Mouse (Mus musculus): ENCODE measurements around the gene Drc1. TPM values are rescaled to one million over a fixed set of nuclear protein-coding genes. Genes with fewer than 3 reads are reported as not detected.

Gene Drc1
- polyA plus RNA-seq (2014; fragmentation: Nextera tagmentation; extraction: Ambion mirVana): 0.23 and 0.24 TPM in 2 replicates

DNA sequence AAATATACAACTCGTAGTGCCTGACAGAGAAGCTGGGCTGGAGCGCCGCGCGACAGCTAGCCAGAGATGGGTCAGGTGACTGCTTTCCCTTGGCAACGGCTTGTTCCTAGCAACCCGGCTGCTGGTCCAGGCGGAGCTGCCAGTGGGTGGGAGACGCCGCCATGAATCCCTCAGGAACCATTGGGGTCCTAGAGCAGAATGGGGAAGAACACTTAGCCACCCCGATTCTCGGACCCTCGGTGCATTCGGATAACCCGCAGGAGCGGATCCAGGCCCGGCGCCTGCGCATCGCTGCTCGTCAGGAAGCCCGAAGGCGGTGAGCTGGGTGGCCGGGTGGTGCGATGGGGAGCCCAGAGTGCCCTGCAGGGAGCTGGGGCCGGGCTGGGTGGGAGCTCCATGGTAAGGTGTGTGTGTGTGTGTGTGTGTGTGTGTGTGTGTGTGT is at the start of gene Drc1:
Gene Drc1, plus strand, starts transcription at position 98 of the 442 bp plus-strand sequence.
- no peaks in the 10 kb centered on the region for H3K27me3 ChIP-seq (ENCODE audit: control insufficient read depth, insufficient read depth, low read length)
- H3K9ac ChIP-seq (ENCODE audit: low read depth, low read length): peak within 1 kb of the TSS; percentile 52
- peak within 1 kb of the TSS; percentile 69 for H3K4me2 ChIP-seq (replicated peaks; ENCODE audit: low read depth, low read length)
- WGBS: 4% methylated on average over 26 of the region's 26 CpGs
- H3K4me1 ChIP-seq (ENCODE audit: control insufficient read depth, insufficient read depth, low read length): peaks cover 1% of the 10 kb centered on the region; the same call in 1 of the 2 replicates
- ATAC-seq (ENCODE audit: low FRiP score, low TSS enrichment): peak; percentile 84; the same call in 1 of the 2 replicates
- no peak within 1 kb of the TSS for H3K27ac ChIP-seq (ENCODE audit: low read depth, low read length)
- H3K36me3 ChIP-seq (ENCODE audit: control insufficient read depth, insufficient read depth, low read length): no peaks in the 10 kb centered on the region
- peaks cover 9% of the 10 kb centered on the region; the same call in 1 of the 2 replicates for H3K9me3 ChIP-seq (ENCODE audit: control insufficient read depth, low read length)
- H3K4me3 ChIP-seq (ENCODE audit: low read length): peak within 1 kb of the TSS; percentile 39

DNA sequence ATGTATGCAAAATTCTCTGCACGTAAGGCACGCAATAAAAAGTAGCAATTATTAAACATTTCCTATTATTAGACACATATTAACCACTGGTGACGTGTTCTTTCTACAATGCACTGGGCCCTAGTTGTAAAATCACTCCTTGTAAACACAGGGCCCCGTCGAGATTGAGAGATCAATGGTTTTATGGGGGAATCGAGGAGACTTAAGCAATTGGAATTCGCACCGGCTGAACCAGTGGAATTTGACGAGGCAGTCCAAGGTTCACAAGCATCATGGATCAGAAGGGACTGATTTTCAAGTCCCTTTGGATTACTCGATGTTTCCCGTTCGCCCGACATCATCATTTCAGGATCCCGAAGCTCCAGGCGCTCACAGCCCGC is 49.3 kb upstream of the Drc1 start:
- H3K27me3 ChIP-seq (ENCODE audit: control insufficient read depth, insufficient read depth, low read length): no peaks in the 10 kb centered on the region
- ATAC-seq (ENCODE audit: low FRiP score, low TSS enrichment): no peak
- H3K9me3 ChIP-seq (ENCODE audit: control insufficient read depth, low read length): peaks cover 7% of the 10 kb centered on the region; the same call in 1 of the 2 replicates
- peak overlapping the region; percentile 83 for H3K4me3 ChIP-seq (ENCODE audit: low read length)
- H3K9ac ChIP-seq (ENCODE audit: low read depth, low read length): peak overlapping the region; percentile 65; the same call in 1 of the 2 replicates
- peaks cover 4% of the 10 kb centered on the region; the same call in 1 of the 2 replicates for H3K36me3 ChIP-seq (ENCODE audit: control insufficient read depth, insufficient read depth, low read length)
- WGBS: 35% methylated on average over 16 of the region's 16 CpGs
- peaks cover 6% of the 10 kb centered on the region; the same call in 1 of the 2 replicates for H3K4me1 ChIP-seq (ENCODE audit: control insufficient read depth, insufficient read depth, low read length)
- peak overlapping the region; percentile 26 for H3K27ac ChIP-seq (ENCODE audit: low read depth, low read length)
- peak overlapping the region; percentile 82 for H3K4me2 ChIP-seq (replicated peaks; ENCODE audit: low read depth, low read length)

DNA sequence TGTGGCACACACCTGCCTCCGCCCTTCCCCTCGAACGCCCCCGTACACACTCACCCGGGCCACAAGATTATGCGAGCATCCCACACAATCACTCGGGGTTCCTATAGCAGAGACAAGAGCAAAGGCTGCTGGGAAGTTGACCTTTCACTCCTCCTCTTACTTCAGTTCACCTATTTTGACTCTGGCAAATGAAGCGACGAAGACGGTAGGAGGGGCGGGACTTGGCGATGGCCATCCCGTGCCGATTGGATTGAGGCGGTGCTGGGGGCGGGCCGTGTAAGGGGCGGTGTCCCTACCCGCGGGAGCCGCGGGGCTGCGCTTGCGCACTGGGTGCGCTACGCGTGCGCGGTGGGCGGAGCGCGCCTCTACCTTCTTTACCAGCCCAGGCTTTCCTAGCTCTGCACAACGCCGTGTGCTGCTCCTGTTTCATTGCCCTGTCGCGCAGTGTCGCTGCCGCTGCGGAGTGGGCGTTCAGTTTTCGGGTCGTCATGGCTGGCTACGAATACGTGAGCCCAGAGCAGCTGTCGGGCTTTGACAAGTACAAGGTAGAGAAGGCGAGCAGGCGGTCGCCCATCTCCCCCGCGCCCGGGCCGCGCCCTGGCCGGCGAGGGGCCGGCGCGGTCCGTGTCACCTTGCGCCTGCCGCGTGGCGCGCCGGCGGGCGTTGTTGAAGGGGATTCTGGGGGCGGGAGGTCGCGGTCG is 48.8 kb upstream of the Drc1 start, which contains the start of gene Selenoi:
Gene Selenoi, plus strand, starts transcription at position 311 of the 701 bp plus-strand sequence.
- H3K27ac ChIP-seq (ENCODE audit: low read depth, low read length): peak within 1 kb of the TSS; percentile 85
- WGBS: 1% methylated on average over 68 of the region's 71 CpGs

DNA sequence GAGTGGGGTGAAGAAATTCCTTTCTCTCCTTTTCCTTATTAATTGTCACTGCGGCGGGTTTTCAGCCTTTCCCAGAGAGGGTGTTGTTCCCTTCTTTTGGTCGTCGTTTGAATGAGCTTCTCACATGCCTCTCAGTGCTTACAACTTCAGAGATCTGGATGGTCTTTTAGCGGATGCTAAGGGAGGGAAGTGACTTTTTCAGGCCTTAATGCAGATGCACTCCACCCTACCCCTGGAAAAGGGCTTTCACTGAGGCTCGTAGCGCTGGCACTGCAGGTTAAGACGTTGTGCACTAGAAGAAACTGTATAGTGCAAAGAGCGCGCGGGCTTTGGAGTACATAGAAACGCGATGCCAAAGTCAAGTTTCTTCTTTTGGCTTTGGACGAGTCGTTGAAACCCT is 48.1 kb upstream of the Drc1 start:
- Histone ChIP-seq H3K9ac (ENCODE audit: low read depth, low read length) (peak overlapping the region; percentile 79), H3K4me1 (ENCODE audit: control insufficient read depth, insufficient read depth, low read length) (peaks cover 6% of the 10 kb centered on the region; the same call in 1 of the 2 replicates), H3K27ac (ENCODE audit: low read depth, low read length) (peak overlapping the region; percentile 85), H3K27me3 (ENCODE audit: control insufficient read depth, insufficient read depth, low read length) (no peaks in the 10 kb centered on the region), H3K36me3 (ENCODE audit: control insufficient read depth, insufficient read depth, low read length) (peaks cover 4% of the 10 kb centered on the region; the same call in 1 of the 2 replicates), H3K9me3 (ENCODE audit: control insufficient read depth, low read length) (peaks cover 7% of the 10 kb centered on the region; the same call in 1 of the 2 replicates), H3K4me3 (ENCODE audit: low read length) (peak overlapping the region; percentile 83), H3K4me2 (replicated peaks; ENCODE audit: low read depth, low read length) (peak overlapping the region; percentile 82)
- ATAC-seq (ENCODE audit: low FRiP score, low TSS enrichment): no peak
- WGBS: 1% methylated on average over 15 of the region's 15 CpGs

More for the DNA sequence above, 48.8 kb upstream of the Drc1 start, which contains the start of gene Selenoi:
- Histone ChIP-seq H3K9ac (ENCODE audit: low read depth, low read length) (peak within 1 kb of the TSS; percentile 79), H3K27me3 (ENCODE audit: control insufficient read depth, insufficient read depth, low read length) (no peaks in the 10 kb centered on the region), H3K36me3 (ENCODE audit: control insufficient read depth, insufficient read depth, low read length) (peaks cover 4% of the 10 kb centered on the region; the same call in 1 of the 2 replicates), H3K4me1 (ENCODE audit: control insufficient read depth, insufficient read depth, low read length) (peaks cover 6% of the 10 kb centered on the region; the same call in 1 of the 2 replicates), H3K9me3 (ENCODE audit: control insufficient read depth, low read length) (peaks cover 7% of the 10 kb centered on the region; the same call in 1 of the 2 replicates), H3K4me3 (ENCODE audit: low read length) (peak within 1 kb of the TSS; percentile 83), H3K4me2 (replicated peaks; ENCODE audit: low read depth, low read length) (peak within 1 kb of the TSS; percentile 82)
- peak; percentile 100 for ATAC-seq (ENCODE audit: low FRiP score, low TSS enrichment)

DNA sequence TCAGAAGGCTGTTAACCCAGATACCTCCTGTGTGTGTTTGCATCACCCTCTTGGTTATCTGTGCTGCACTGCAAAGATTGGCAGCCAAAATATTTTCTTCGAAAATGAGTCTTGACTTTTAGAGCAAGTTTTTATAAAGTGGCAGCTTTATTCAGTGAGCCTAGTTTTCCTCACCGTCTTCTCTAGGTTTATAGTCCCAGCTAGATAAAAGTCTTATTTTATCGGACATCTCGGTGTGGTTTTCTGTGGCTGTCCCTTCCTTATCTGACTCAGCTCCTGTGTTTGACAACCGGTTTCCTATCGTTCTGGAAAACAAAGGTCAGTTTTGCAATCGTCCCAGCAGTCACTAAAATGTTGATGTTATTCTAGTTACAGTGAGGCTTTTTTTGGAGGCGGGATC is 47.2 kb upstream of the Drc1 start:
- Histone ChIP-seq H3K9me3 (ENCODE audit: control insufficient read depth, low read length) (peaks cover 7% of the 10 kb centered on the region; the same call in 1 of the 2 replicates), H3K9ac (ENCODE audit: low read depth, low read length) (no peak overlapping the region), H3K4me2 (replicated peaks; ENCODE audit: low read depth, low read length) (peak overlapping the region; percentile 82), H3K27me3 (ENCODE audit: control insufficient read depth, insufficient read depth, low read length) (no peaks in the 10 kb centered on the region), H3K4me3 (ENCODE audit: low read length) (no peak overlapping the region; the same call in 1 of the 2 replicates), H3K36me3 (ENCODE audit: control insufficient read depth, insufficient read depth, low read length) (peaks cover 4% of the 10 kb centered on the region; the same call in 1 of the 2 replicates), H3K4me1 (ENCODE audit: control insufficient read depth, insufficient read depth, low read length) (peaks cover 6% of the 10 kb centered on the region; the same call in 1 of the 2 replicates), H3K27ac (ENCODE audit: low read depth, low read length) (no peak overlapping the region)
- WGBS: 63% methylated on average over 8 of the region's 8 CpGs
- ATAC-seq (ENCODE audit: low FRiP score, low TSS enrichment): no peak

DNA sequence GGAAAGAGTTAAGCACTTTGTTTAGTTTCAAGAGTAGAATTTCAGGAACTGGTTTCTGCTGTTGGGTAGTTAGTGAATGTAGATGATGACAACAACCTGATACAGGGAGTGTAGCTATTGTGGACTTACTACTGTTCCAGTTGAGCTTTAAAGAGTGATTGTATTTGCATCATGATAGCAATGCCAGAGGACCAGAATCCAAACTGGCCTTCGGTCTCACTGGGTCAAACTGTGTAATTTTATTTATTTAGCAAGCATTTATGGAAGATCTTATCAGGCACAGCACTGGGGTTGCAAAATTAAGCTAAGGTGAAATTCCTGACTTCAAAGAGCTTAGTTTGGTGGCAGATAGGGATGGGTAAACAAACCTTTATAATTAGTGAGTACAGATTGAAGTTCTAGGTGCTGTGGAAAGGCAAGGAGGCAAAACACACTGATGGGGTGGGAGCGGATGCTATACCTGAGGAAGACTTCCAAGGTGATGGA is 45.5 kb upstream of the Drc1 start:
- WGBS: 92% methylated on average over 2 of the region's 2 CpGs

DNA sequence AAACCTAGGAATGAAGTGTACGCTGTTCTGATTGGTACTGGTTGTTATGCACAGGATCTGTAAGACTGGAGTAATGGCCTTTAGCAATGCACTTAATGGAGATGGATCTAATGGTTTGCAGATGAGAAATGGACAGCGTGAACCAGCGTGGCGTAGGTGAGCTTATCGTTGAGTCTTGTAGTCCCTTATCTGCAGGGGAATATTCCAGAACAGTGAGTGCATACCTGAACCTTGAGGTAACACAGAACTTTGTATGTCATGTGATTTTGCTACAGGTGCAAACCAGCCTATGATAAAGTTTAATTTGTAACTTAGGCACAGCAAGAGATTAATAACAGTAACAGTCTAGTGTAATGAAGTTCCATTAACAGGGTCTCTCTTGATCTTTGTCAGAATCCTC is 42.7 kb upstream of the Drc1 start:
- H3K36me3 ChIP-seq (ENCODE audit: control insufficient read depth, insufficient read depth, low read length): no peaks in the 10 kb centered on the region
- no peak overlapping the region for H3K4me3 ChIP-seq (ENCODE audit: low read length)
- no peaks in the 10 kb centered on the region; the same call in 1 of the 2 replicates for H3K9me3 ChIP-seq (ENCODE audit: control insufficient read depth, low read length)
- H3K4me2 ChIP-seq (replicated peaks; ENCODE audit: low read depth, low read length): no peak overlapping the region
- H3K9ac ChIP-seq (ENCODE audit: low read depth, low read length): no peak overlapping the region
- H3K27me3 ChIP-seq (ENCODE audit: control insufficient read depth, insufficient read depth, low read length): no peaks in the 10 kb centered on the region
- peaks cover 9% of the 10 kb centered on the region; the same call in 1 of the 2 replicates for H3K4me1 ChIP-seq (ENCODE audit: control insufficient read depth, insufficient read depth, low read length)
- ATAC-seq (ENCODE audit: low FRiP score, low TSS enrichment): no peak
- WGBS: 95% methylated on average over 5 of the region's 5 CpGs
- H3K27ac ChIP-seq (ENCODE audit: low read depth, low read length): no peak overlapping the region

More for the DNA sequence above, 45.5 kb upstream of the Drc1 start:
- Histone ChIP-seq H3K9ac (ENCODE audit: low read depth, low read length) (no peak overlapping the region), H3K27ac (ENCODE audit: low read depth, low read length) (no peak overlapping the region), H3K27me3 (ENCODE audit: control insufficient read depth, insufficient read depth, low read length) (no peaks in the 10 kb centered on the region), H3K4me1 (ENCODE audit: control insufficient read depth, insufficient read depth, low read length) (peaks cover 6% of the 10 kb centered on the region; the same call in 1 of the 2 replicates), H3K4me3 (ENCODE audit: low read length) (no peak overlapping the region), H3K4me2 (replicated peaks; ENCODE audit: low read depth, low read length) (no peak overlapping the region), H3K36me3 (ENCODE audit: control insufficient read depth, insufficient read depth, low read length) (no peaks in the 10 kb centered on the region), H3K9me3 (ENCODE audit: control insufficient read depth, low read length) (peaks cover under 1% of the 10 kb centered on the region; the same call in 1 of the 2 replicates)
- no peak for ATAC-seq (ENCODE audit: low FRiP score, low TSS enrichment)

DNA sequence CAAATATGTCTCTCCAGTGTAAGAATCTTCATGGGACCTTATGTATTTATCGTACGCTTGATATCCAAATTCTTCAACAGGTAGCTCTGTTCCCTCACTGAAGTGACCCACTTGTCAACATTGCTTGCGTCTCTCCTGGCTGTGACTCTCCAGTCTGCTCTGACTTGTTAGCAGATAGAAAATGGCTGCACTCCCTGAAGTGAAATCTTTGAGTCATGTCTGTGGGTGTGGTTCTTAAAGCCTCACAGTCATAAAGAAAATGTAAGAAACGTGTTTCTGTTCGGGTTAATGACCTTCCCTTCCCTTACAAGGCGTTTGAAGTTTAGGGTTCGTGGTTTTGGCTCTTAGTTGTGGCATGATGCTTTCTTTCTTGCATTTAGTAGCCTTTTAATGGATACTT is 40.6 kb upstream of the Drc1 start:
- no peak for ATAC-seq (ENCODE audit: low FRiP score, low TSS enrichment)
- H3K4me1 ChIP-seq (ENCODE audit: control insufficient read depth, insufficient read depth, low read length): 0 out of 2 replicates have a peak, but pooled peaks cover 14% of the 10 kb centered on the region
- H3K4me3 ChIP-seq (ENCODE audit: low read length): no peak overlapping the region
- H3K9me3 ChIP-seq (ENCODE audit: control insufficient read depth, low read length): no peaks in the 10 kb centered on the region; the same call in 1 of the 2 replicates
- no peak overlapping the region for H3K27ac ChIP-seq (ENCODE audit: low read depth, low read length)
- H3K27me3 ChIP-seq (ENCODE audit: control insufficient read depth, insufficient read depth, low read length): no peaks in the 10 kb centered on the region
- no peaks in the 10 kb centered on the region for H3K36me3 ChIP-seq (ENCODE audit: control insufficient read depth, insufficient read depth, low read length)
- H3K4me2 ChIP-seq (replicated peaks; ENCODE audit: low read depth, low read length): no peak overlapping the region
- 84% methylated on average over 7 of the region's 7 CpGs for WGBS
- no peak overlapping the region for H3K9ac ChIP-seq (ENCODE audit: low read depth, low read length)

All from kidney, embryonic 14.5 days (tissue).